Mouse (Mus musculus) G1E-ER4 (cell line): ENCODE data around the gene Lmntd1. TPM values are rescaled to one million over a fixed set of nuclear protein-coding genes. Genes with fewer than 3 reads are reported as not detected.

Experiments
- GATA1 ChIP-seq: IDR thresholded peaks from one replicate; pipeline ENCODE4 v1.8.0; 2012; ENCODE audit warnings: low read length, inconsistent platforms
- polyA plus RNA-seq: library from polyadenylated mRNA; stranded (reverse); fragments of >175 nt; gene quantifications from 2 replicates; pipeline ENCODE4 v1.2.3, GENCODE M21; 2012

Lmntd1 gene
- polyA plus RNA-seq, 1 experiment: not detected

DNA sequence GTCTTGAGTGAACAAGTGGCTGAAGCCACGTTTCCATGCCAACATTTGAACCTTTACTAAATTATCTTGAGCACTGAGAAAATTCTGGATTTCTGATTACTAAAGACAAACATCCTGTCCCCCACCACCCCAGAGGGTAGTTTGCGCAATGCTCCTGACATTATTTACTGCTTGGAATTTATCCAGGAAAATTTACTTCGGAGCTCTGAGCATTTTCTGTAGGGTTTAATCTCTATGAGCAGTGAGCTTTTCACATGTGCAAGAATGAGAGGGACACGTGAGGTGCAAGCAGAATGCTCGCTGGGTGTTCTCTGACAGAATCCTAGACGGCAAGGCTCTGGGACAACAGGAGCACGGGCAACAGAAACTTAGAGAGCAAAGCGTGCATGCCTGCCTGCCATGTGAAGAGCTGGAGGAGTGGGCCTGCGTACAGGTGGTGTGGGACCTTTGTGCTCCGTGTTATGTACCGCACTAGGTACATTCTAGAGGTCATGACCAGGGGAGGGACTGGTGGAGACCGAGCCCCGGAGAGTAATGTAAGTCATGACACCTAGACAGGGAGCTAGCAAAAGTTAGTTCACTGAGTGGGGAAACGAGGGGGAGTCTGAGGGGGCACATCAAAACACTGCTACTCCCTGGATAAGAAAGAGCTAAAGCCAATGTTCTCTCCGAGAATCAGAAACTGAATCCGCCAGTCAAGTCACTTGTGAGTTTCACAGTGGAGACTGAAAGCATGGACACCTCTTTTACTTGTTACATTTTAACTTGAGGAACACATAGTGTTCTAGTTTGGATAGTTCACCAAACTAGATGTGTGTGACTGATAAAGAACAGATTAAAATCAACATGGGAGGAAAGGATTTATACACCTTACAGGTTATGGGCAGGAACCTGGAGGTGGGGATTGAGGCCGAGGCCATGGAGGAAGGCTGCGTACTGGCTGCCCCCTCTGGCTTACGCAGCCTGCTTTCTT, 114.3 kb downstream of the Lmntd1 start:
- no peak for TF ChIP-seq GATA1

DNA sequence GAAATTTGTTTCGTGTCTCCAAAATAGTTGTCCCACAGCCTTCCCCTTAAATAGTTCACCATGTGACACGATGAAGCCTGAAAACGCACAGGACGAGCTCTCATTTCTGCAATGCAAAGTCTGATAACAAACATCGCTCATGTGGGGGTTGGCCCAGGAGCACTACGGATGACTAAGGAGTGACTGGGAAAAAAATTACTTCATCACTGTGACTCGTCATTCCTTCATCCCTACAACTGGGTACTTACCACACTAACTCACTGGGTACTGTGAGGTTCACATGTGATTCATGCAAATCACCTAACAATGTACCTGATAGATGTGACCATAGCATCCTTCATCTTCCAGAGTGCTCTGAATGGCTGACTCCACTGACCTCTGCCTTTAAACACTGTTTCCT, 118.4 kb downstream of the Lmntd1 start:
- TF ChIP-seq GATA1: no peak

DNA sequence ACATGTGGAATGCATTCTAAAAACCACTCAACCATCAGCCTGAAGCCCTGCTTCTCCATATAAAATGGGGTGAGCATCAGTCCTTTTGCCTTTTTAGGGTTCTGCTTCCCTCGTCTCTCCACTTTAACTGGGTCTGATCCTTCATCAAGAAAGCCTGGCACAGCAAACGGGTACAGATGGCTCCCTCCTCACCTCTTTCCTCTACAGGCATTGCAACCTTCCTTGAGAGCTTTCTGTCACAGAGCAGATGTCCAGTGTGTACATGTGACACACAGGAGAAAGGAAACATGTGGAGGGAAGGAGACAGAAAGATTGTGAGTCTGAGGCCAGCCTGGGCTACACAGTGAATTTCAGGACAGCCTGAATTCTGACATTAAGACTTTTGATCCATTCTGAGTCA, 125.9 kb downstream of the Lmntd1 start:
- TF ChIP-seq GATA1: no peak

DNA sequence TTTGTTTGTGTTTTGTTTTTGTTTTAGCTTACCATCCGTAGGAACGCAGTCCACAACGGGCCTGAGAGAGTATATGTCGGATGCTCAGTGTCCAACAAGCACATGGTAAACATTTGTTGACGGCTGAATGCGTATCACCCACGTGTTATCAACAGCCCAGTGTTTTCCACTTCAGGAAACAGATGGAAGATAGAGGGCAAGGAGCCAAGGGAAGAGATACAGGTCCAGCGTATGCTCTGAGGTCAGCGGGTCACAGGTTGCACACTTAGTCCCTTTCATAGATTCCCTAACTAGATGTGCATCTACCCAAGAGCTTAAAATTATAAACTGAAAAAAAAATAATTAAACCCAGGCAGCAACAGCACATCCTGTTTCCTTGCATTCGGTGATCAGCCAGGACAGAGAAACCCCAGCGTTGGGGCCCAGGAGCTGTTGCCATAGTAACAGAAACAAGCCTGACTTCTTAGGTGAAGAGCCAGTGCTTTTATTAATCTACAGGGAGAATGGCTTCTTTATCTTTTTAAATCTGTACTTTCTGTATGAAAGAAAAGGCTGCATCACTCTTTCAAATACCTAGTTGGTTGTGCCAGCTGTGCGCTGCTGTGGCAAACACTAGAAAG, 128.0 kb downstream of the Lmntd1 start:
- no peak for TF ChIP-seq GATA1

DNA sequence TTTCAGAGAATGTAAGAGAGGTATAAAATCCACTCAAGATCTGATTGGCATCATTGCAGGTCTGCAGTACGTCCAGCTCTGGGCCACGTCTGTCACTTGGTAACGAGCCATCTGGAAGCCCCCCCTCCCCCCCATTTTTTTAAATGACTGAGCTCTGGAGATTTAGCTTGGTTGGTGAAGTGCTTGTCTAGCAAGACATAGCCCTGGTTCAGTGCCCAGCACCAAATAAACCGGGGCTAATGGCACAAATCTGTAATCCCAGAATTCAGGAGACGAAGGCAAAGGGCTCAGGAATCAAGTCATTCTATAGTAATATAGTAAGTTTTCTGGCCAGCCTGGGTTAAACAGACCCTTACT, 130.8 kb downstream of the Lmntd1 start:
- TF ChIP-seq GATA1: no peak

DNA sequence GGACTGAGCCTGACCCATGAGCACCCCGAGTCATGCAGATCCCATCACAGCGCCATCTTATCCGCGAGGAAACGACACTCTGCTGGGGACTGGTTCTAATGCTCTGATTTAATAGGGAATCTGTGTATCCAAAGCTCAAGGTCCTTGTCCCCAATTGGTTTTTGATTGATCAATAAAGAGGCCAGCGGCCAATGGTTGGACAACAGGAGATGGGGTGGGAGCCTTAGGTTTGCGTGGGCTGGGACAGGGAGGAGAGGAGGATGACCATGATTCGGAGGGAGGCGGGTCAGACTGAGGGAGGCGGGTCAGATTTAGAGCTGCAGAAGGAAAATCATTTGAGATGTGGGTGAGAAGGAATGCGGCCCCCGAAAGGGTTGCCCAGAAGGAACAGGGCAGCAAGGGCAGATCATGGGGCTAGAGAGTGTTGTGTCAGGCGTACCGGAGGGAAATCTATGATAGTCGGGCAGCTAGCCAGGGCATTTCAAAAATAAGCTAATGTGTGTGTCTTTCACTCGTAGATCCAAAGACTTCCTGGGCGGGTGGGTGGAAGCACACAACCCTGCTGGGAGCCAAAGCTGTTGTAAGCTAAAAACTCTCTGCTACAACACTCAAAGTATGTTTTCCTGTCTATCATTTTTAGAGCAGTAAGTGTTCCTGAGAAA, 131.3 kb downstream of the Lmntd1 start:
- TF ChIP-seq GATA1: no peak

DNA sequence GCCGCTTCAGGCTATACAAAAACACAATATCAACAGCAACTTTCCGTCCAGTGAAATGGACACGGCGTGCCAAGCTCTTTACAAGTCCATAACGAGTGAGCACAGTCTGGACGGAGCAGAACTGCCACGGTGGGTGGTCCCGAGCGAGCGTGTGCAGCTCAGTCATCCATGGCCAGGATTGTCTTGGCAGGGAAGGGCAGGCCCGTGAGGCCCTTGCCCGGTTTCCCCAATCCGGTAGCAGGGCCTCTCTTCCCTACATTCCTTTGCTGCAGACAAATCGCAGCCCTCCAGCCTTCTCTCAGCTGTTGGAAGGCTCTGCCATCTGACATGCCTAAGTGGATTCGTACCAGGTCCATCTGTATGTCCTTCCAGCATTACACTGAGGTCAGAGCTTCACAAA, 132.2 kb downstream of the Lmntd1 start:
- TF ChIP-seq GATA1: no peak

DNA sequence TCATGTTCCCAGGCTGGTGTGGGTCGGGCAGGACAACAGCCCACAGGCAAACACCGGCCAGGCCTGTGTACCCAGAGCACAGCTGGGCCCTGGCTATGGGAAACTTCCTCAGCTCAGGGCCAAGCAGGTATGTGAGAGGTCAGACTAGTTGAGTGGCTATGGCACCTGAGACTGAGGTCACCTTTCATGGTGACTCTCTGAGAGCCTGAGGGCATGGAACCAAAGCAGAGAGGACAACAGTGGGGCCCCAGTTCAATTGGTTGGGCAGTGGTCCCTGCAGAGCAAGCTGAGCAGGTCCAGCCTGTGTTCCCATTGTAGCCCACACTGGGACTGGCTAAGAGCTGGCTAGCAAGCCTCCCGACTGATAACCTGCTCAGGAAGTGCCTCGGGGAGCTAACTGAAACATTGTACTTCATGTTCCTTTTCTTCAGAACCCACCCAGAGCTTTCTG, 135.3 kb downstream of the Lmntd1 start:
- TF ChIP-seq GATA1: no peak

DNA sequence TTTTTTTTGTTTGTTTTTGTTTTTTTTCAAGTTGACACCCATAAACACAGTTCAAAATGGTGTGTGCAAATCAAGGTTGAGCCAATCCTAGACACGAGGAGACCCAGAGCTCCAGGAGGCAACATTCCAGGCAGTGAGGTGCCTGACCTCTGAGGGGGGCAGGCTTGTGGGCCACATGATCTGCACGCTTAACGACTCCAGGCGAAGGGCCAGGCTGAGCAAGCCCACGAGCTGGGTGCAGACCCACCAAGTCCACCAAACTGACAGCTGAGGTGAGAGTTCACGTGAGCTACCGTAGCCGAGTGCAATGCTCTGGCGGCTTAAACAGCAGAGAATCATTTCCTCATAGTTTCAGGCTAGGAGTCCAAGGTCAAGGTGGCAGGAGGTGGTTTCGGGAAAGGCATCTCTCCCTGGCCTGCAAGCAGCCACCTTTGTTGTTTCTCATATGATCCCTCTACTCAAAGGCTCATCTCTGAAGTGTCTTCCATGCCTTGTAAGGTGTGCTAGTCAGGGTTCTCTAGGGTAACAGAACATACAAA, 136.7 kb downstream of the Lmntd1 start:
- TF ChIP-seq GATA1: no peak

DNA sequence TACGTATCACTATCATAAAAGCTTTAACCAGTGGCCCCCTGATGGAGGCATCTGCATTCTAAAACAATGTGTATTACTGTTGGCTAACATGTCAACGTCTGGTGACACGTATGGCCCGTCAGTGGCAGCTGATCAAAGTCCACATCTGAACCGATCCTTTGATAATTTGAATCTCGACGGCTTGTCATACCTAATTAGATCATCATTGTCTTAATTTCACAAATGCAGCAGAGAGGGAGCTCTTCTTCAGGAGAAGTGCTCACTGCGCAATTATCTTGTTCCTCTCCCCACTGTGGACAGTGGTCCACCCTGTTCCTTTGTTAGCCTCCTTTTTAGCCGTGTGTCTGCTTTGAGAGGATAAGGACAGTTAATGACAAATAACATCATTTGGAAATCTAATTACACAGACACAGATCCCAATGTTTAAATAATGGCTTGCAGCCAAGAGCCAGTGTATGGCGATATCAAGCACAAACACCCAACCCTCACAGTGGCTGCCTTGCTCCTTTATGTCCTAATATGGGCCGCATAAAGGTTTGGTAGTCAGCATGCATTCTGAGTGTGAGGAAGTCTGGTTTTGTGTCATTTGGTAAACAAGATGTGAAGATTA, 142.4 kb downstream of the Lmntd1 start:
- TF ChIP-seq GATA1: no peak

DNA sequence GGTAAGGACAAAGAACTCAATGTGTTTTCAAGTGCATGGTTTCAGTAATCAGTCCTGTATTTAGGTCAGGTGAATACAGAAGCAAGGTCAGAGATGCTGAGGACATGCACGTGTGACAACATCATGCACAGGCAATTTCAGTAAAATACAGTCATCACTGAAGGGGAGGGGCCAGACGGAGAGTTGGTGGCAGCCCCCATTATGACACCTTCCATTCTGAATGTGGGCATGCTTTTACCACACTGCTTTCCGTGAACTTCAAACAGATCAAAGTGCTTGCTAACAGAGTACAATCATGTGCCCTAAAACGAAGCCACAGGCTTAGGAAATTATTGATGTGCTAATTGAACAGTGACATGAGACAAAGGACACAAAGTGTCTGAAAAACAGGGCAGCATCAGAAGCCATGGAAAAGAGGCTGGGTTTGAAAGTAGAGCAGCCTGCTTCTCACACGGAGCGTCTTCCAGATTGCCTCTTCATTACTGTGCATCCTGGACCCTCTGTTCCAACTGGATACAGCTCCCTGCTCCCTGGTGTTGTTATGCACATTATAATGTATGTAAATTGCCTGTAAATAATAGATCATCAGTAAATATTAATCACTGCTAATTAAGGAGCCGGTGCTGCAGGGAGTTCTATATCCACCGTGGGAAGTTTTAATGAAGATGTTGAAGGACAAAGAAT, 144.7 kb downstream of the Lmntd1 start:
- no peak for TF ChIP-seq GATA1

DNA sequence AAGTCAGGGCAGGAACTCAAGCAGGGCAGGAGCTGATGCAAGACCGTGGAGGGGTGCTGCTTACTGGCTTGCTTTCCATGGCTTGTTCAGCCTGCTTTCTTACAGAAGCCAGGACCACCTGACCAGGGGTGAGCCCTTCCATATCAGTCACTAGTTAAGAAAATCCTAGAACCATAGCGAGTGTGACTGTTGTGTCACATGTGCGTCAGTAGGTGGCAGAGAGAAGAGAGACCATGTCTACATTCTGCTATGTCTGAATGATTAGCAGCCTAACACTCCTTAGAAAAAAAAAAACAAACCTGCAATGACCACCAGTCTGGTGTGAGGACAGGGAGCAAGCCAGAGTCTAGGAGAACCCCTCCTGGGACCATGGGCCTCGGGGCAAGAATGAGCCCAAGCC, 150.1 kb downstream of the Lmntd1 start:
- TF ChIP-seq GATA1: no peak

DNA sequence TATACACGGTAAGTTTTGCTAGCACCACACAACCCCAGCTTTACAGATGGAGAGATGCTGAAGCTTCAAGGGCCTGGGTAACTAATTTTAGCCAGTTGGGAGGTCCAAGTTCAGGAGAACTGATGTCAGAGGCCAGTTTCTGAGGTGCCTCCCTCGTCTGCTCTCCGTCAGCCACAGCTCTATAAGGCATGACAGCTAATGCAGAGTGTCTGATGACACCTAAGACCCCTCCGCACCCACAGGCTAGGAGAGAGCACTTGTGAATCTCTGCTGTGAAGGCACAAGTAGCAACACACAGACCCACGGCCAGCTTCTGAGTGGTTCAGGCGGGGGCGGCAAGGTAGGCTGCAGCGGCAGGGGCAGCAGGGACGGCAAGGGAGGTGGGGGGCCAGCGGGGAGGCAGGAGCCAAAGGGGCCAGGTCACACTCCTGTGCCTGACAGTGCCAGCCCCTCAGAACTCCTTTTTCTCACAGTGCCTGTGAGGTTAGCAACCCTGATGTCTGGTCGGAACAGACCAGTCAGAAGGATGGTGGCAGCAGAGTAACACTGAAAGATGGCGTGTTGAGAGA, 151.4 kb downstream of the Lmntd1 start:
- TF ChIP-seq GATA1: no peak

DNA sequence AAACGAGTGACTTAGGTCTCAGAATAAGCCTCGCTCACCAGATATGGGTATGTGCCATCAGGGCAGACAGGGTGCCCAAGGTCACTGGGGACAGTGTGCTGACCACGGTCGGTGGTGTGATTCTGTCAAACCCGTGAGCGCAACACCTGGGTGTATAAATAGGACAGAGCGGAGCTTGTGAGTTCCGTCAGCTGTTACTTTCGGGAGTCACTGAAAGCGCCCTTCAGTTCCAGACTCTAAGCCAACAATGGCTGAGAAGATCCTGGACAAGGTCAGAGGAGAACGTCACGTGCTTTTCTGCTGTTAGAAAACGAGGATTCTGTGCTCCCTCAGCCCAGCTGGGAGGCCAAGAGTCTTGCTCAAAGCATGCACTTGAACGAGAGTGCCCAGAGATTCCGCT, 157.1 kb downstream of the Lmntd1 start:
- TF ChIP-seq GATA1: no peak
